Mouse (Mus musculus) MEL (cell line): ENCODE results near the gene Glp2r.

Source experiments
- CHD2 ChIP-seq: IDR thresholded peaks from 2 replicates; pipeline ENCODE4 v1.6.1; 2011; ENCODE audit warnings: low read length, improper control_type of control experiment
- CTCF ChIP-seq, 3 experiments: IDR thresholded peaks in 2 of 3; conservative IDR thresholded peaks in 1 of 3; 2 replicates each; pipeline ENCODE4 v1.5.1; 2011 to 2012; ENCODE audit warnings: low read length in 3 of 3, low read depth in 2 of 3, mild to moderate bottlenecking in 2 of 3, improper control_type of control experiment in 1 of 3, inconsistent platforms in 1 of 3, mixed read lengths in 1 of 3, moderate library complexity in 1 of 3; ENCODE audit not compliant: control insufficient read depth in 1 of 3, insufficient read depth in 1 of 3, poor library complexity in 1 of 3, severe bottlenecking in 1 of 3
- MAFK ChIP-seq: IDR thresholded peaks from 2 replicates; pipeline ENCODE4 v1.6.1; 2011; ENCODE audit warnings: low read depth, mild to moderate bottlenecking, low read length, improper control_type of control experiment, borderline replicate concordance
- NELFE ChIP-seq: IDR thresholded peaks from 2 replicates; pipeline ENCODE4 v1.6.1; 2011; ENCODE audit warnings: low read depth, low read length, improper control_type of control experiment
- POLR2A ChIP-seq, 2 experiments: IDR thresholded peaks; 2 replicates each; pipeline ENCODE4 v1.6.1; 2011 to 2012; ENCODE audit warnings: low read length in 2 of 2, mild to moderate bottlenecking in 2 of 2, control low read depth in 1 of 2, improper control_type of control experiment in 1 of 2, low read depth in 1 of 2, moderate library complexity in 1 of 2; ENCODE audit not compliant: control insufficient read depth in 1 of 2, insufficient read depth in 1 of 2, poor library complexity in 1 of 2

DNA sequence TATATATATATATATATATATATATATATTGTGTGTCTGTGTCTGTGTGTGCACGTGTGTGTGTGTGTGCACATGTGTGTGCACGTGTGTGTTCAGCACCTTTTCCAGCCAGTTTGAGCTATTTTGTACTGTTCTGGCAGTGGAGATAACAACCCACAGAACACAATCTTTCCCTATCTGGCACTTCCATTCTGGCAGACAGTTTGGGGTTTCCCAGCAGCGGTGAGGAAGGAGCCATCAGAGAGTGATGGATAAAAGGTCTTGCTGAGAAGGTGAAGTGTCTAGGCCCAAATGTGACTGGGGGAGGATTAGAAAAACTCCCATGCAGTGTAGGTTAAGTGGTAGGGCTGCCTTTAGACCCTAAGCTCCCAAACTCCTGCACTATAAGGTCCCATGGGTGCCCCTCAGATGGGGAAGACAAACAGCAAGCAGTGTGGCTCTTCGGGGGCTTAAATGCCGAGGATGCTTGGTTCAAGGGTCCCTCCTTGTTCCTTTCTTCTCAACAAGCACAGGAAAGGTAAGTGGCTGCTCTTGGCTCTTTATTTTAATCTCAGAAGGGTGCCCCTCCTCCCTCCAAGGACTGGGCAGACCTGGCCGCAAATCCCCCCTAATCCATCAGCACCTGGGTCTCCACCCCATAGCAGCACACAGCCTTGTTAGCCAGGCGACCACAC lies 76.1 kb downstream of the Glp2r start, which contains the start of gene Rcvrn:
- TF ChIP-seq CTCF (IDR thresholded peaks at IDR 0.05 in 2 of 3, conservative IDR thresholded peaks at IDR 0.05 in 1 of 3; ENCODE audit: control insufficient read depth in 1 of 3, insufficient read depth in 1 of 3, low read depth in 2 of 3, low read length in 3 of 3, poor library complexity in 1 of 3, severe bottlenecking in 1 of 3), result no peak
- no peak for TF ChIP-seq NELFE
- no peak for TF ChIP-seq CHD2
- no peak for TF ChIP-seq POLR2A (IDR thresholded peaks at IDR 0.05; ENCODE audit: control insufficient read depth in 1 of 2, insufficient read depth in 1 of 2, low read depth in 1 of 2, low read length in 2 of 2, poor library complexity in 1 of 2)
- TF ChIP-seq MAFK, result no peak
